Mouse (Mus musculus): ENCODE results near the gene Haus7. TPM values are rescaled to one million over a fixed set of nuclear protein-coding genes. Genes with fewer than 3 reads are reported as not detected.

Haus7 gene
- polyA plus RNA-seq, 1 experiment from 2014 or later, result 77.6 TPM

DNA sequence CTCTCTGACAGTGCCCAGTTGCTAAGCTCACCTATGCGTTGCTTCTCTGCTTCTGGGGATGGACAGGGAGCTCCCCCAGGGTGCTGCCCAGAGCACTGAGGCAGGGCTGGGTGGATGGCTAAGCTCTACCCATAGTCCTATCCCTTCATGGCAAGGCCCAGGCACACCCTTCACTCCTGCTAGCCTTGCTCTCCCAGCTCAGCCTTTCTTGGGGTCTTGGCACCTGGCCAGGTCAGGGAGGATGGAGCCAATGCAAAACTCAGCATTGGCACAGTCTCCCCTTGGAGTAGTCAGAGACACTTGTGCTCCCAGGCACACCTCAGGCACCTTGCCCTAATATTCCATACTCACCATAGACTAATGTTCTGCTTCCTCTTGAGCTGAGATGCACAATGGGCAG, 25.2 kb upstream of the Haus7 start:
- no peaks in the 10 kb centered on the region for H3K4me1 ChIP-seq (replicated peaks; ENCODE audit: control insufficient read depth, insufficient read depth, low read length)
- no peaks in the 10 kb centered on the region for H3K9me3 ChIP-seq (ENCODE audit: control insufficient read depth, low read length)
- H3K27me3 ChIP-seq (ENCODE audit: control insufficient read depth, insufficient read depth, low read length), result peaks cover 2% of the 10 kb centered on the region; the same call in 1 of the 2 replicates
- no peak for DNase-seq (ENCODE audit: low spot score)
- H3K4me2 ChIP-seq (replicated peaks; ENCODE audit: low read depth, low read length), result 0 out of 2 replicates have a peak overlapping the region, but pooled peaks have one; percentile 8
- no peak overlapping the region for H3K27ac ChIP-seq (ENCODE audit: low read depth, low read length)
- no peak for ATAC-seq (ENCODE audit: low FRiP score)
- H3K4me3 ChIP-seq (ENCODE audit: low read depth, low read length), result no peak overlapping the region
- H3K36me3 ChIP-seq (ENCODE audit: control insufficient read depth, insufficient read depth, low read length), result no peaks in the 10 kb centered on the region
- 54% methylated on average over 1 of the region's 1 CpGs for WGBS
- no peak overlapping the region for H3K9ac ChIP-seq (ENCODE audit: low read depth, low read length)

DNA sequence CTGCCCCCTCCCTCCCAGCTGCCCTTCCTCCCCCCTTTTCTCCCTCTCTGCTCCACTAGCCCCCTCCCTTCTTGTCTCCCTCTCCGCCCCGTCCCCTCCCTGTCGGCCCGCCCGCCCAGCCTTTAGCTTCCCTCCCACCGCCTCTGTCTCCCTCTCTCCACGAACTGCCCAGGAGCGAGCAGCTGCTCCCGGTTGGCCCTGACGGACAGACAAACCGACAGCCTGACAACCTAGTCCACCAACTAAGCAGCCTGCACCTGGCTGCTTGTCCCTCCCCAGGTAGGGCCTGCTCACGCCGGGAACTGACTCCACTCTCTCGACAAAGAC, 24.6 kb upstream of the Haus7 start, which contains the start of gene Bgn:
Gene Bgn (plus strand): TSS at position 119 of the 327 bp plus-strand sequence.
- WGBS, result 38% methylated on average over 13 of the region's 14 CpGs
- H3K27me3 ChIP-seq (ENCODE audit: control insufficient read depth, insufficient read depth, low read length), result peaks cover 2% of the 10 kb centered on the region; the same call in 1 of the 2 replicates
- no peaks in the 10 kb centered on the region for H3K36me3 ChIP-seq (ENCODE audit: control insufficient read depth, insufficient read depth, low read length)
- H3K4me1 ChIP-seq (replicated peaks; ENCODE audit: control insufficient read depth, insufficient read depth, low read length), result no peaks in the 10 kb centered on the region
- H3K9me3 ChIP-seq (ENCODE audit: control insufficient read depth, low read length), result no peaks in the 10 kb centered on the region
- ATAC-seq (ENCODE audit: low FRiP score), result no peak
- H3K4me3 ChIP-seq (ENCODE audit: low read depth, low read length), result peak within 1 kb of the TSS; percentile 6; the same call in 1 of the 2 replicates
- peak within 1 kb of the TSS; percentile 18; the same call in 1 of the 2 replicates for H3K4me2 ChIP-seq (replicated peaks; ENCODE audit: low read depth, low read length)
- 0 out of 2 replicates have a peak within 1 kb of the TSS, but pooled peaks have one; percentile 1 for H3K27ac ChIP-seq (ENCODE audit: low read depth, low read length)
- peak; percentile 8 for DNase-seq (ENCODE audit: low spot score)
- H3K9ac ChIP-seq (ENCODE audit: low read depth, low read length), result no peak within 1 kb of the TSS

DNA sequence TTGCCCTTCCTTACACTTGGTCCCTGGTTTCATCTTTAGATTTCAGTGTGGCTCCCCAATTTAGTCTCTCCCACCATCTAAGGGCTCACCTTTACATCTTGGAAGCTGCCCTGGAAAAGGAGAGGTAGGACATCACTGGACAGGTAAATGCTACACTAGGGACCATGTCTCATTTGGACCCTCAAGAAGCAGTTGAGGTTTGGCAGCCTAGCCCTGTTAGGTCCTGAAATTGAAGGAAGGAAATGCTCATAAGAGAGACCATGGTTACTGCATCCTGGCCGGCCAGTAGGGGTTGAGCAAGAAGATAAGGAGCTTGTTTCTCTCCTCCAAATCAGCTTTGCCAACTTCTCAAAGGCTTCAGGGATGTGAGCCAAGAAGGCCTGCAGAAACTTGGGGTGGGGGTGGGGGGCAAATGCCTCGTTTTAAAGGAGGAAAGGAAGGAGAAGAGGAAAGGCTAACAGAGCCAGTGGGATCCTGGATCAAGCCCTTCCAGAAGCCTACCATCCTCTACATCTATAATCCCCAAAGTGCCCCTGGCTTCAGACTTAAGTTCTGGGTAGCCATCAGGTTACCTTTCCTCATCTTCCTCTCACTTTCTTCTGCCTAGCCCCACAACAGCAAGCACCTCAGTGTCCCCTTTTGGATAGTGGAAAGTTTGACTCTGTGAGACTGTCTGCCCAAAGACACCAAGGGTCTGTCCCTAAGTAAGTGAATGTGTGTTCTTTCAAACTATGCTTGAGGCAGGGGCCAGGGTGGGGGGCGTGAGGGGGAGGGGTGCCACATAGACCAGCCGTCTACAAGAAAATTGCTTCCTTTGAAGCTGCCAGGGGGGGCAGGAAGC, 24.0 kb upstream of the Haus7 start:
- no peak overlapping the region for H3K4me3 ChIP-seq (ENCODE audit: low read depth, low read length)
- no peak overlapping the region for H3K4me2 ChIP-seq (replicated peaks; ENCODE audit: low read depth, low read length)
- no peak for ATAC-seq (ENCODE audit: low FRiP score)
- no peaks in the 10 kb centered on the region for H3K36me3 ChIP-seq (ENCODE audit: control insufficient read depth, insufficient read depth, low read length)
- H3K9ac ChIP-seq (ENCODE audit: low read depth, low read length), result no peak overlapping the region
- H3K27me3 ChIP-seq (ENCODE audit: control insufficient read depth, insufficient read depth, low read length), result peaks cover 2% of the 10 kb centered on the region; the same call in 1 of the 2 replicates
- 64% methylated on average over 1 of the region's 4 CpGs for WGBS
- no peaks in the 10 kb centered on the region for H3K4me1 ChIP-seq (replicated peaks; ENCODE audit: control insufficient read depth, insufficient read depth, low read length)
- no peak for DNase-seq (ENCODE audit: low spot score)
- H3K27ac ChIP-seq (ENCODE audit: low read depth, low read length), result no peak overlapping the region
- H3K9me3 ChIP-seq (ENCODE audit: control insufficient read depth, low read length), result no peaks in the 10 kb centered on the region

DNA sequence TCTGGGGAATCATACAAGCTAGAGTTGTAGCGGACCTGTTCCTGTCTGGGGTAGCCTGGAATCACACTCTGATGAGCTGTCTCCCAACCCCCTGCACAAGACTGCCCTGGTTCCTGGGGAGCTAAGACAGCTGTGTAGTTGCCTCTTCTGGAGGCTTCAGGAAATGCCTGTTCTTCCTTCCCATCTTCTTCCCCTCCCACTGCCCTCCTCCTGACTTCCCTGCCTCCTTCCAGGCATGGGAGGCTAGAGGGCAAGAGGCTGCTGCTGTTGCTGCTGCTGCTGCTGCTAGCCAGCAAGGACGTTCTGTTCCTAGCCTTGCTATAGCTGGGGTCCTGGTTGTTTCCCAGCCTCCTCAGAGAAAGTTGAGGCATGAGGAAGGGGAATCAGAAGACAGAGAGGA, 21.5 kb upstream of the Haus7 start:
- 30% methylated on average over 2 of the region's 2 CpGs for WGBS
- Histone ChIP-seq H3K4me2 (replicated peaks; ENCODE audit: low read depth, low read length) (no peak overlapping the region), H3K9me3 (ENCODE audit: control insufficient read depth, low read length) (no peaks in the 10 kb centered on the region), H3K27me3 (ENCODE audit: control insufficient read depth, insufficient read depth, low read length) (peaks cover 2% of the 10 kb centered on the region; the same call in 1 of the 2 replicates), H3K4me3 (ENCODE audit: low read depth, low read length) (no peak overlapping the region), H3K36me3 (ENCODE audit: control insufficient read depth, insufficient read depth, low read length) (no peaks in the 10 kb centered on the region), H3K9ac (ENCODE audit: low read depth, low read length) (no peak overlapping the region), H3K4me1 (replicated peaks; ENCODE audit: control insufficient read depth, insufficient read depth, low read length) (no peaks in the 10 kb centered on the region), H3K27ac (ENCODE audit: low read depth, low read length) (no peak overlapping the region)
- no peak for ATAC-seq (ENCODE audit: low FRiP score)
- no peak for DNase-seq (ENCODE audit: low spot score)

DNA sequence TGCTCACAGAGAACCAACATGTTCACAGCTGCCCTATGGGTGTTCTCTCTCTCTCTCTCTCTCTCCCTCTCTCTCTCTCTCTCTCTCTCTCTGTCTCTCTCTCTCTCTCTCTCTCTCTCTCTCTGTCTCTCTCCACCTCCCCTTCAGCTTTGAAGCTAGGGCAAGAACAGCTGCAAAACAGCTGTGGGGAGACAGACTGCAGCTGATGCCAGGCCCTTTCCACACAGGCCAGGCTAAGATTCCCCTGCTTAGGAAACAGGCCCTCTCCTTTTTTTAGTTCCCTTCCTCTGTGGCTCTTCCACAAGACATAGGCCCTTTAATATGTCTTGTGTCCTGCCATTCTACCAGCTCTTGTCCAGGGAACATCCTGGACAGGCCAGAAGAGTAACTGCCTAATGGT, 20.8 kb upstream of the Haus7 start:
- Histone ChIP-seq H3K36me3 (ENCODE audit: control insufficient read depth, insufficient read depth, low read length) (no peaks in the 10 kb centered on the region), H3K9me3 (ENCODE audit: control insufficient read depth, low read length) (no peaks in the 10 kb centered on the region), H3K4me1 (replicated peaks; ENCODE audit: control insufficient read depth, insufficient read depth, low read length) (no peaks in the 10 kb centered on the region), H3K9ac (ENCODE audit: low read depth, low read length) (no peak overlapping the region), H3K27ac (ENCODE audit: low read depth, low read length) (no peak overlapping the region), H3K27me3 (ENCODE audit: control insufficient read depth, insufficient read depth, low read length) (peaks cover 2% of the 10 kb centered on the region; the same call in 1 of the 2 replicates), H3K4me3 (ENCODE audit: low read depth, low read length) (no peak overlapping the region), H3K4me2 (replicated peaks; ENCODE audit: low read depth, low read length) (no peak overlapping the region)
- DNase-seq (ENCODE audit: low spot score), result no peak
- ATAC-seq (ENCODE audit: low FRiP score), result no peak

DNA sequence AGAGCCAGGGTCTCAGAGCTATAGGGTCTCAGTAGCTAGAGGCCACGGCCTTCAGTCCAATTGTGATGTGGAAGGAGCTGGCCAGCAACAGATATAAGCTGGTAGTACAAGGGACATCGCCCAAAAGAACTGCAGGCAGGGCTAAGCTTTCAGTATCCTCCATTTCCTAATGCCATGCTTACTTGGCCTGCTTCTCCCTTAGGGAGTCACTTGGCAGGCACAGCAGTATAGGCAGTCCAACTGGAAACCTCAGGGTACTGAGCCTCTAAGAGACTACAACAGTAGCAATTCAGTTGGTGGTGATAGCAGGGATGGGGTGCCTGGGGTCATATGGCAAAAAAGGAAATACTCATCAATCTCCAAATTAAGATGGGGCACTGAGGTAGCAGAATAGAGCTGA, 18.7 kb upstream of the Haus7 start:
- H3K9me3 ChIP-seq (ENCODE audit: control insufficient read depth, low read length), result no peaks in the 10 kb centered on the region
- H3K4me1 ChIP-seq (replicated peaks; ENCODE audit: control insufficient read depth, insufficient read depth, low read length), result no peaks in the 10 kb centered on the region
- H3K36me3 ChIP-seq (ENCODE audit: control insufficient read depth, insufficient read depth, low read length), result no peaks in the 10 kb centered on the region
- ATAC-seq (ENCODE audit: low FRiP score) (no peak), DNase-seq (ENCODE audit: low spot score) (no peak)
- 88% methylated on average over 2 of the region's 2 CpGs for WGBS
- H3K9ac ChIP-seq (ENCODE audit: low read depth, low read length), result no peak overlapping the region
- no peaks in the 10 kb centered on the region for H3K27me3 ChIP-seq (ENCODE audit: control insufficient read depth, insufficient read depth, low read length)
- H3K4me2 ChIP-seq (replicated peaks; ENCODE audit: low read depth, low read length), result no peak overlapping the region
- H3K4me3 ChIP-seq (ENCODE audit: low read depth, low read length), result no peak overlapping the region
- no peak overlapping the region for H3K27ac ChIP-seq (ENCODE audit: low read depth, low read length)

DNA sequence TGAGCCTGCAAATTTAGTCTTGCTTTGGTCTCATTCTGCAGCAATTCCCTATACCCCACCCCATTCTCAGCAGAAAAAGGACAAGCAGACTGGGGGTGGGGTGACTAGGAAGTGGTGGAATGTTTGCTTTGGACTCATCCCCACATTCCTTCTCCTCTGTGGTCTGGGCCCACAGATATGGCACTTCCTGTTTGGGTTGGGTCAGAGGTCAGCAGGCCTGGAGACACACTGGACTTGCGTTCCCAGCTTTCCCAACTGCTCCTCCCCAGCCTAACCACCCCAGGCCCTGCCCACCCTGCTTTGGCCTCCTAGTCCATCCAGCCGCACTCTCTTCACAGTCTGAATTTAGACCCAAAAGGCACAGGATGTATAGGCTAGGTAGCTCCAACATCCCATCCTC, 17.8 kb upstream of the Haus7 start:
- Histone ChIP-seq H3K27me3 (ENCODE audit: control insufficient read depth, insufficient read depth, low read length) (no peaks in the 10 kb centered on the region), H3K4me1 (replicated peaks; ENCODE audit: control insufficient read depth, insufficient read depth, low read length) (no peaks in the 10 kb centered on the region), H3K9ac (ENCODE audit: low read depth, low read length) (no peak overlapping the region), H3K27ac (ENCODE audit: low read depth, low read length) (no peak overlapping the region), H3K4me2 (replicated peaks; ENCODE audit: low read depth, low read length) (no peak overlapping the region), H3K4me3 (ENCODE audit: low read depth, low read length) (no peak overlapping the region), H3K9me3 (ENCODE audit: control insufficient read depth, low read length) (no peaks in the 10 kb centered on the region), H3K36me3 (ENCODE audit: control insufficient read depth, insufficient read depth, low read length) (no peaks in the 10 kb centered on the region)
- DNase-seq (ENCODE audit: low spot score) (no peak), ATAC-seq (ENCODE audit: low FRiP score) (no peak)
- WGBS, result 62% methylated on average over 2 of the region's 2 CpGs

DNA sequence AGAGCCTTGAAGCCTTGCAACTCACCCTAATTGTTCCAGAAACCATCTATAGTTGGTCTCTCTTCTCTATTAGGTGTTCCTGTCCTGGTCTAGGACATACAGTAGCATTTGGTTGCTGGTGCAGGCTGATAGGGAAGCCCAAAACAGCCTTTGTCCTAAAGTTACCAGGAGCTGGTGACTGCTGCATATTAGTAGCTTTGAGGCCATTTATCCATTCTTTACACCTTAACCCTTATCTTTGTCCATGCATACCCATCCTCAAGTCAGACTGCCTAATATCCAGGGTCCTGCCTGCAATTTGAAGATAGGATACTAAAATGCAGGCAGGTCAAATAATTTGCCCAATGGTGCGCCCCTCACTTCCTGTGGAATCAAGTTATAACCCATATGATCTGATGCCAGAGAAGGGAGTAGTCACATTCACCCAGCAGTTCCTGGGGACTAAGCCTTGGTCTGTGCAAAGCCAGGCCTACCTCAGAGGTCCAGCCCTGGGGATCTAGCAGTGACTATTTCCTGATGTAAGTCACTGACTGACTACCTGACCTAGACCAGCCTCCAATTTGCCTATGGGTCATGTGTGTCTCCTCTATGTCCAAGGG, 16.9 kb upstream of the Haus7 start:
- Histone ChIP-seq H3K4me3 (ENCODE audit: low read depth, low read length) (no peak overlapping the region), H3K4me2 (replicated peaks; ENCODE audit: low read depth, low read length) (no peak overlapping the region), H3K9me3 (ENCODE audit: control insufficient read depth, low read length) (no peaks in the 10 kb centered on the region), H3K4me1 (replicated peaks; ENCODE audit: control insufficient read depth, insufficient read depth, low read length) (no peaks in the 10 kb centered on the region), H3K9ac (ENCODE audit: low read depth, low read length) (no peak overlapping the region), H3K36me3 (ENCODE audit: control insufficient read depth, insufficient read depth, low read length) (no peaks in the 10 kb centered on the region), H3K27me3 (ENCODE audit: control insufficient read depth, insufficient read depth, low read length) (no peaks in the 10 kb centered on the region), H3K27ac (ENCODE audit: low read depth, low read length) (no peak overlapping the region)
- DNase-seq (ENCODE audit: low spot score) (no peak), ATAC-seq (ENCODE audit: low FRiP score) (no peak)
- WGBS, result 100% methylated on average over 1 of the region's 1 CpGs

Measured in hindbrain, embryonic 11.5 days (tissue).